Mouse (Mus musculus) liver, adult (tissue): Measurements from ENCODE around the gene Gadd45b.

Experiments
- GATA4 ChIP-seq: IDR thresholded peaks from 2 replicates; pipeline ENCODE4 v1.6.1; 2014; ENCODE audit warnings: mild to moderate bottlenecking, low read length; ENCODE audit not compliant: insufficient replicate concordance

The Gadd45b gene

DNA sequence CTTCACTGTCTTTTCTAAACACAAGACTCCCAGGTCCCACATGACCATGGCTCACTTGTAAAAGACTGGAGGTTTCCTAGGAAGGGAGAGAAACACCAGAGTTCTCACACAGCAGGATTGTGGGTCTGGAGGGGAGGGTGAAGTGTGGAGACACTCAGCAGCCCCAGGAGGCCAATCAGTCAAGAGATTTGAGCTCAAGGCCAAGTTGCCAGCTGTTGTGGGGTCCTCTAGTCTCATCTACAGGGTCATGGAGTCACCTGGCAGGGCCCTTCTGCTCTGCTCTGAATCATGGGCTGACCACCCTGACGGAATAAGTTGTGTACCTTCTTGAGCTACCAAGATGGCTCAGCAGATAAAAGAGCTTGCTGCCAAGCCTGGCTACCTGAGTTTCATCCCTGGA lies 43.8 kb downstream of the Gadd45b start:
- TF ChIP-seq GATA4, result no peak

DNA sequence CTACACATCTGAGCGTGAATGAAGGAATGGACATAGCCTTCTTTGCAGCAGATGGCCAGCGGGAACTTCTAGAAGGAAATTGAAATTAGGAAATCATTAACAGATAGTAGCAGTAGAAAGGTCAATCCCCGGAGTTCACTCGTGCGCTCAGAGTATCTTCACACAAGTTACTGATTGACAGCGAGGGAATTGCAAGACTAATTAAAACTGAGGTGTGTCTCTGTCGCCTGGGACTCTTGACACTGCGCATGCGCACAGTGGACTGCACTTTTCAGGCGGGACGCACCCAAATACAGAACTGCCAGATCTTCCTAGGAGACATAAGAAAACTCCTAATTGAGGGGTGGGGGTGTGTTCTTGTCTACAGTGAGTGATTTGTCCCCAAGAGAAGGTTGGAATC lies 45.6 kb downstream of the Gadd45b start:
- TF ChIP-seq GATA4, result no peak; the same call in 1 of the 2 replicates

DNA sequence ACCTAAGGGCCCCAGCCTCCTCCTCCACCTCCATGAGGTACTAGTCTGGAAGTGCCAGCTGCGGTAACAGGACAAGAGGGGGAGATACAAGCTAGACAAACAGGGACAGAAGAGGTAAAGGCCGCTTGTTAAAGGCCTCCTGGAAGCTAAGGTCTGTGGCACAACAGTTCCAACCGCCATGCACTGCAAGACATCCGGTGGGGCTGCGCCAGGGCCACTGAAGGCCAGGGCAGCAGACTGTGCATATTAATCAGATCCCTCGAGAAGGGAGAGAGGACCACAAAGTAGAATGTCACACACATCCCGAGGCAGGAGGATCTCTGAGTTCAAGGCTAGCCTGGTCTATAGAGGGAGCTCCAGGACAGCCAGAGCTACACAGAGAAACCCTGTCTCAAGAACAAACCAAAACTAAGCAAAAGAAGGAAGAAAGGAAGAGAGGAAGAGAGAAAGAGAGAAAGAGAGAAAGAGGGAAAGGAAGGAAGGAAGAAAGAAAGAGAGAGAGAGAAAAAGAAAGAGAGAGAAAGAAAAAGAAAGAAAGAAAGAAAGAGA lies 51.8 kb downstream of the Gadd45b start:
- TF ChIP-seq GATA4, result no peak
